Mouse (Mus musculus) ES-E14 (cell line): Measurements from ENCODE around the gene Zbtb18. TPM values are rescaled to one million over a fixed set of nuclear protein-coding genes. Genes with fewer than 3 reads are reported as not detected.

Experiments
- DNase-seq: peaks from one replicate; pipeline ENCODE4 v3.0.0-alpha.2; 2013; ENCODE audit warnings: low read depth, low spot score
- H3K27ac ChIP-seq: 2 replicates; pipeline ENCODE4 v1.5.1; 2012; ENCODE audit warnings: low read depth, mild to moderate bottlenecking, low read length, moderate library complexity, mixed read lengths; ENCODE audit not compliant: poor library complexity, insufficient read depth, severe bottlenecking
- H3K36me3 ChIP-seq: 2 replicates; pipeline ENCODE4 v1.6.1; 2012; ENCODE audit warnings: mild to moderate bottlenecking, low read length, moderate library complexity, mixed read lengths; ENCODE audit not compliant: control insufficient read depth, poor library complexity, insufficient read depth, severe bottlenecking
- H3K4me1 ChIP-seq, 2 experiments: fragments of 150-350 bp in 1 of 2; sonication (generic) in 1 of 2; 2 replicates each; pipeline ENCODE4 v1.6.1; 2012; ENCODE audit warnings: low read length in 2 of 2, mild to moderate bottlenecking in 1 of 2, mixed read lengths in 1 of 2; ENCODE audit not compliant: control insufficient read depth in 2 of 2, insufficient read depth in 2 of 2, poor library complexity in 1 of 2
- H3K4me3 ChIP-seq, 2 experiments: fragments of 150-350 bp in 1 of 2; sonication (generic) in 1 of 2; 2 replicates each; pipeline ENCODE4 v1.5.1; 2012; ENCODE audit warnings: low read length in 2 of 2, low read depth in 1 of 2, mild to moderate bottlenecking in 1 of 2, mixed read lengths in 1 of 2; ENCODE audit not compliant: insufficient read depth in 1 of 2, poor library complexity in 1 of 2, severe bottlenecking in 1 of 2
- H3K9ac ChIP-seq: 2 replicates; pipeline ENCODE4 v1.6.1; 2012; ENCODE audit warnings: low read depth, mild to moderate bottlenecking, low read length, mixed read lengths; ENCODE audit not compliant: poor library complexity, insufficient read depth, severe bottlenecking
- H3K9me3 ChIP-seq: fragments of 150-350 bp; sonication (generic); 2 replicates; pipeline ENCODE4 v1.6.1; 2012; ENCODE audit warnings: low read depth, mild to moderate bottlenecking, low read length; ENCODE audit not compliant: control insufficient read depth, insufficient read depth
- CHD2 ChIP-seq: IDR thresholded peaks from 2 replicates; pipeline ENCODE4 v1.6.1; 2014; ENCODE audit warnings: mild to moderate bottlenecking, low read depth, low read length, inconsistent platforms
- HCFC1 ChIP-seq: IDR thresholded peaks from 2 replicates; pipeline ENCODE4 v1.6.1; 2012; ENCODE audit warnings: low read length, inconsistent platforms, borderline replicate concordance; ENCODE audit not compliant: insufficient read depth
- MAFK ChIP-seq: IDR thresholded peaks from 2 replicates; pipeline ENCODE4 v1.6.1; 2014; ENCODE audit warnings: mild to moderate bottlenecking, low read depth, low read length, inconsistent platforms; ENCODE audit not compliant: insufficient read depth
- ZC3H11A ChIP-seq: IDR thresholded peaks from 2 replicates; pipeline ENCODE4 v1.6.1; 2012; ENCODE audit warnings: low read depth, mild to moderate bottlenecking, inconsistent platforms, low read length, borderline replicate concordance
- ZNF384 ChIP-seq: IDR thresholded peaks from 2 replicates; pipeline ENCODE4 v1.6.1; 2012; ENCODE audit warnings: low read depth, low read length, inconsistent platforms
- in situ Hi-C, 2 experiments: fragments of 600-800 bp; cut with MboI; formaldehyde crosslinking; loops; one replicate each; pipeline ENCODE4 v1.15.1; 2025; ENCODE audit warnings: low sequenced_read_pairs in 2 of 2, inconsistent platforms in 1 of 2; ENCODE audit not compliant: unreplicated experiment in 2 of 2
- total RNA-seq: library from RNA; depleted of rRNA; stranded (reverse); fragments of 300-350 nt; gene quantifications from 2 replicates; pipeline ENCODE4 v1.2.3, GENCODE M21; 2012

Zbtb18 gene
- total RNA-seq, 1 experiment, result 11.5 TPM

GRCm38 (mm10) chr1:177445461-177446130 is 3.4 kb downstream of the Zbtb18 start:
- no peak overlapping the region for H3K4me3 ChIP-seq
- H3K9me3 ChIP-seq, result no peaks in the 10 kb centered on the region
- no peak overlapping the region for H3K27ac ChIP-seq
- TF ChIP-seq HCFC1 (no peak), ZC3H11A (no peak), ZNF384 (no peak)
- no peak for DNase-seq
- H3K9ac ChIP-seq, result no peak overlapping the region
- in situ Hi-C loops, result no loop called here
- H3K36me3 ChIP-seq, result peaks cover 6% of the 10 kb centered on the region; the same call in 1 of the 2 replicates
- peaks cover 0 to 5% of the 10 kb centered on the region in 2 experiments; a peak in 1 of 4 replicates for H3K4me1 ChIP-seq

GRCm38 (mm10) chr1:177447086-177447485 is 4.9 kb downstream of the Zbtb18 start:
- in situ Hi-C loops, result no loop called here
- Histone ChIP-seq H3K27ac (no peak overlapping the region), H3K4me3 (no peak overlapping the region), H3K9ac (no peak overlapping the region), H3K4me1 (peaks cover 0 to 5% of the 10 kb centered on the region in 2 experiments; a peak in 1 of 4 replicates), H3K9me3 (no peaks in the 10 kb centered on the region), H3K36me3 (peaks cover 6% of the 10 kb centered on the region; the same call in 1 of the 2 replicates)
- TF ChIP-seq HCFC1, result no peak
- no peak for TF ChIP-seq MAFK
- TF ChIP-seq CHD2, result no peak
- no peak for TF ChIP-seq ZC3H11A
- no peak for TF ChIP-seq ZNF384
- DNase-seq, result no peak

- no peaks in the 10 kb centered on the region for H3K9me3 ChIP-seq
- no peak overlapping the region for H3K4me3 ChIP-seq
- H3K4me1 ChIP-seq, result peaks cover 0 to 5% of the 10 kb centered on the region in 2 experiments; a peak in 1 of 4 replicates
- TF ChIP-seq HCFC1 (no peak), CHD2 (no peak), MAFK (no peak), ZC3H11A (no peak), ZNF384 (no peak)
- in situ Hi-C loops, result no loop called here
- H3K9ac ChIP-seq, result no peak overlapping the region
- no peak for DNase-seq
- H3K36me3 ChIP-seq, result peaks cover 6% of the 10 kb centered on the region; the same call in 1 of the 2 replicates
- no peak overlapping the region for H3K27ac ChIP-seq
Observed at GRCm38 (mm10) chr1:177447541-177448111, 5.5 kb downstream of the Zbtb18 start.

GRCm38 (mm10) chr1:177448121-177448561 is 6.0 kb downstream of the Zbtb18 start:
- Histone ChIP-seq H3K4me3 (no peak overlapping the region), H3K4me1 (peaks cover 0 to 5% of the 10 kb centered on the region in 2 experiments; a peak in 1 of 4 replicates)
- no peak for DNase-seq

More at GRCm38 (mm10) chr1:177448121-177448561, 6.0 kb downstream of the Zbtb18 start:
- H3K36me3 ChIP-seq, result peaks cover 6% of the 10 kb centered on the region; the same call in 1 of the 2 replicates
- no peak overlapping the region for H3K9ac ChIP-seq
- TF ChIP-seq MAFK (no peak), CHD2 (no peak), ZNF384 (no peak), HCFC1 (no peak), ZC3H11A (no peak)
- in situ Hi-C loops, result no loop called here
- H3K9me3 ChIP-seq, result no peaks in the 10 kb centered on the region
- no peak overlapping the region for H3K27ac ChIP-seq
